Mouse (Mus musculus): ENCODE measurements at regions not wholly inside any gene's neighbourhood (a gene's known extent, or its start where the extent isn't known, plus 50 kb on each side); places are given as distances from the start of the nearest gene placed in this dataset.

DNA sequence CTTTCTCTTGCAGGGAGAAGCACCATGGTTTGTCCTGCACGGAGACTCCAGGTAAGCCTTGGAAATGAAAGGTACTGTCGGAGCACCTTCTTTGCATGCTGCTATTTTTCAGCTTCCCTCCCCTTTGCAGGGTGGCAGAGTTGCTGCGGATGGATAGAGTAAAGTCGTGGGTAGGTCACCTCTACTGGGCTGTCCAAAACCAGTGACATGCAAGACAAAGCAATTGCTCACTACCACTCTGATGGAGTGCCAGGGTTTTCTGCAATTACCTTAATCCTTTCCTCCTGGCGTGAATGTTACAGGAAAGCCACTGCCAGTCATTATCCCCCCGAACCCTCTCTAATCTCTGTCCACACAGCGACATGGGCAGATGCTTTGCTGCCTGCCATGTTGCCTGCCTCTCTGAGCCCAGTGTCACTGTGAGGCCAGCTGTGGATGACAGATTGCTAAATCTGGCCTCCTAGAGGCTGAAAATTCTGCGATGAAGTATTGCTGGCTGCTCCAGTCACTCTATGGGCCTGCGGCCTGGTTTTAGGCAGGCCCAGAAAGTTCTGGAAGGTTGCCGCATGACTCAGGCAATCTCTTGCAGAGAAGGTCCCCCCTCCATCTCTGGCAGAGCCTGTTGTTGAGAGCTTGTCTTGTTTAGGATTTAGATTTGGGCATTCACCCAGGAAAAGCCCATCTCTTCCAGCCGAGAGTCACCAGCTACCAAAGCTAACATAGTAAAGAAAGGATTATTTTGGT lies 54.1 kb upstream of the Sod3 start:
- Histone ChIP-seq H3K4me3 (ENCODE audit: low read length) (no peak overlapping the region), H3K27ac (ENCODE audit: low read length) (no peak overlapping the region), H3K4me1 (replicated peaks; ENCODE audit: control insufficient read depth, insufficient read depth, low read length) (no peaks in the 10 kb centered on the region), H3K36me3 (ENCODE audit: control insufficient read depth, insufficient read depth, low read length) (no peaks in the 10 kb centered on the region), H3K27me3 (ENCODE audit: control insufficient read depth, insufficient read depth, low read depth, low read length) (no peaks in the 10 kb centered on the region), H3K9ac (ENCODE audit: low read length) (no peak overlapping the region), H3K9me3 (ENCODE audit: control insufficient read depth, low read length) (no peaks in the 10 kb centered on the region), H3K4me2 (ENCODE audit: low read depth, low read length) (no peak overlapping the region)
- ATAC-seq (ENCODE audit: low read depth) = peak; percentile 31; the same call in 1 of the 2 replicates
- 81% methylated on average over 11 of the region's 11 CpGs for WGBS

DNA sequence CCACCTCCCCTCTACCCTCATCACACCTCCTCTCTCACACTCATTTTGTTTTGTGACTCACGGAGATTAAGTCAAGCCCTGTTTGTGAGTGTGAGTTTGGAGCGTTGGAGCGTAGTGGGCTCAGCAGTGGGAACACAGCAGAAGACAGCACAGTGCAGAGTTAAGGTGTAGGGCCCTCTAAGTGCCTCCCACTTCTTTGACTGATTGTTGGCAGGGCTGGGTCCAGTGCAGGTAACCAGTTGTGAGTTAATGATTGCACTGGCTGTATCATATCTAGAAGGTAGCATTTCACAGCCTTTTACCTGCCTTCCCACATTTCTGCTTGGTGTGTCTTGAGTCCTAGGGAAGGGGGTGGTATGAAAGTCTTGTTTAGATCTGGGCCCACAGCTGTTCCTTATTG lies 67.3 kb upstream of the Sod3 start:
- Histone ChIP-seq H3K9me3 (ENCODE audit: control insufficient read depth, low read length) (no peaks in the 10 kb centered on the region), H3K27ac (ENCODE audit: low read length) (no peak overlapping the region), H3K4me3 (ENCODE audit: low read length) (no peak overlapping the region), H3K4me1 (replicated peaks; ENCODE audit: control insufficient read depth, insufficient read depth, low read length) (no peaks in the 10 kb centered on the region), H3K27me3 (ENCODE audit: control insufficient read depth, insufficient read depth, low read depth, low read length) (no peaks in the 10 kb centered on the region), H3K4me2 (ENCODE audit: low read depth, low read length) (no peak overlapping the region), H3K36me3 (ENCODE audit: control insufficient read depth, insufficient read depth, low read length) (no peaks in the 10 kb centered on the region), H3K9ac (ENCODE audit: low read length) (no peak overlapping the region)
- ATAC-seq (ENCODE audit: low read depth) = no peak
- WGBS = 76% methylated on average over 3 of the region's 3 CpGs

DNA sequence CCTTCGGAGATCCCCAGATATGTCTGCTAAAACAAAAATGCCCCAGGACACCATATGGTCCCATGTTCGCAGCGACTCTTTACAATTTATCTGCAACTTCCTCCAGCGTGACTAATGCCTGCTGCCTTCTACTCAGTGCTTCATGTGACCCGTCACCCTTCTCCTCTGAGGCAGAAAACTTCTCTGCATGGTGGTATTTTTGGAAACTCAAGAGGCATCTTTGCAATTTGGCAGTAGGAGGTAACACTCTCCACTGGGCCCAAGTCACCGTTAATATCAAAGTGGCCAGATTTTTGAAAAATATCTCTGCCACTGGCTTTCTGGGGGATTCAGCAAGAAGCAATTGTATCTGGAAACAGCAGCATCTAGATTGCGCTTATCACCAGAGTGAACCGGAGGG lies 69.1 kb upstream of the Sod3 start:
- no peaks in the 10 kb centered on the region for H3K9me3 ChIP-seq (ENCODE audit: control insufficient read depth, low read length)
- no peak overlapping the region for H3K4me3 ChIP-seq (ENCODE audit: low read length)
- H3K4me1 ChIP-seq (replicated peaks; ENCODE audit: control insufficient read depth, insufficient read depth, low read length) = no peaks in the 10 kb centered on the region
- H3K27ac ChIP-seq (ENCODE audit: low read length) = no peak overlapping the region
- H3K27me3 ChIP-seq (ENCODE audit: control insufficient read depth, insufficient read depth, low read depth, low read length) = no peaks in the 10 kb centered on the region
- H3K4me2 ChIP-seq (ENCODE audit: low read depth, low read length) = no peak overlapping the region
- no peak for ATAC-seq (ENCODE audit: low read depth)
- no peak overlapping the region for H3K9ac ChIP-seq (ENCODE audit: low read length)
- WGBS = 64% methylated on average over 8 of the region's 8 CpGs
- no peaks in the 10 kb centered on the region for H3K36me3 ChIP-seq (ENCODE audit: control insufficient read depth, insufficient read depth, low read length)

DNA sequence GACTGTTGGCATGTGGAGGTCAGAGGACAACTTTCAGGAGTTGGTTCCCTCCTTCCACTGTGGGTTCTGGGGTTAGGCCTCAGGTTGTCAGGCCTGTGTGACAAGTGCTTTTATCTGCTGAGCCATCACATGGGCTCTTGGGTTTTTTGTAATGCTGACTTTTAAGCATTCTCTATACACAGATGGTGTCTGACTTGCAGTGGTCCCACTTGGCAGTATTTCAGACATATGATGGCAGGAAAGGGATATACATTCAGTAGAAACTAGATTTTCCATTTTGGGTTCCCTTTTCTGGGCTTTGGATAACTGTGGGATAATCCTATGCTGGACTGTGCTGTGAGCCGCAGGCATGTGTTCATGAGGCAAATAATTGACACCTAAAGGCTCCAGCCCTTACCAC lies 75.3 kb upstream of the Sod3 start:
- no peaks in the 10 kb centered on the region for H3K27me3 ChIP-seq (ENCODE audit: control insufficient read depth, insufficient read depth, low read depth, low read length)
- no peak overlapping the region for H3K4me3 ChIP-seq (ENCODE audit: low read length)
- H3K36me3 ChIP-seq (ENCODE audit: control insufficient read depth, insufficient read depth, low read length) = no peaks in the 10 kb centered on the region
- no peak overlapping the region for H3K4me2 ChIP-seq (ENCODE audit: low read depth, low read length)
- WGBS = 67% methylated on average over 1 of the region's 1 CpGs
- no peaks in the 10 kb centered on the region for H3K9me3 ChIP-seq (ENCODE audit: control insufficient read depth, low read length)
- no peak for ATAC-seq (ENCODE audit: low read depth)
- H3K9ac ChIP-seq (ENCODE audit: low read length) = no peak overlapping the region
- no peak overlapping the region for H3K27ac ChIP-seq (ENCODE audit: low read length)
- no peaks in the 10 kb centered on the region for H3K4me1 ChIP-seq (replicated peaks; ENCODE audit: control insufficient read depth, insufficient read depth, low read length)

DNA sequence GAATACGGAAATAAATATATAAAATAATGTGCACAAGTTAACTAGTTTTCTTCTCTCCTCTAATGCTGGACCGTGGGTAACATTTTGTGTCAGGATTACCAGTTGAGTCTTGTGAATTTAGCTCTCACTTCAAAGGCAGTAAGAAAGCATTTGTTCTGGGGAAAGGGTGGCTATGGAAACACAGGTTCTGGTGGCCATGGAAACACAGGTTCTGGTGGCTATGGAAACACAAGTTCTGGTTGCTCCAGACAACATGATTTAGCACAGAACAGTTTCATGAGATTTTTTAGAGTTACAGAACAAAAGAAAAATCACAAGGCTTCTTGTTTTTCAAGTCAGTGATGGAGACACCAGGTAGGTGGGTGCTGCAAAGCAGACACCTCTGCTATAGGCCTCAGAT lies 82.7 kb upstream of the Sod3 start:
- 84% methylated on average over 2 of the region's 2 CpGs for WGBS
- H3K9me3 ChIP-seq (ENCODE audit: control insufficient read depth, low read length) = no peaks in the 10 kb centered on the region

DNA sequence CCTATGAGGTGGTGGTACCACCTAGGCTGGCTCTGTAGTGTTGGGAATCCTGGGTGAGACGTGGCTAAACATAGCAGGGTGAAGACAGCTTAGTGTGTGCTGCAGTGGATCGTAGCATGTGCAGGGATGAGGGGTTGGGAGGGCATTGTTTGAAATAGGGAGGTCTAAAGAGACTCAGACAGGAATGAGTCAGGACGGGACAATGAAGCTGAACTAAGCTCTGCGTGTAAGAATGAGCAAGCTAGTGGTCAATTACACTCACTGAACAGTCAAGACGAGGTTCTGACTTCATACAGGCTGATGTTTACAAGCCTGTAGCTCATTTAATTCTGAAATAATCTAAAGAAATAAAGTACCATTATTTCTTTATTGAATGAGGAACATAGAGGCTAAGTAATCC lies 85.5 kb upstream of the Sod3 start:
- Histone ChIP-seq H3K4me1 (replicated peaks; ENCODE audit: control insufficient read depth, insufficient read depth, low read length) (no peaks in the 10 kb centered on the region), H3K4me3 (ENCODE audit: low read length) (no peak overlapping the region), H3K36me3 (ENCODE audit: control insufficient read depth, insufficient read depth, low read length) (no peaks in the 10 kb centered on the region), H3K4me2 (ENCODE audit: low read depth, low read length) (no peak overlapping the region), H3K27ac (ENCODE audit: low read length) (no peak overlapping the region), H3K27me3 (ENCODE audit: control insufficient read depth, insufficient read depth, low read depth, low read length) (no peaks in the 10 kb centered on the region), H3K9me3 (ENCODE audit: control insufficient read depth, low read length) (no peaks in the 10 kb centered on the region), H3K9ac (ENCODE audit: low read length) (no peak overlapping the region)
- 64% methylated on average over 5 of the region's 5 CpGs for WGBS
- no peak for ATAC-seq (ENCODE audit: low read depth)

More for the DNA sequence above, 82.7 kb upstream of the Sod3 start:
- Histone ChIP-seq H3K4me2 (ENCODE audit: low read depth, low read length) (no peak overlapping the region), H3K9ac (ENCODE audit: low read length) (no peak overlapping the region), H3K27me3 (ENCODE audit: control insufficient read depth, insufficient read depth, low read depth, low read length) (no peaks in the 10 kb centered on the region), H3K36me3 (ENCODE audit: control insufficient read depth, insufficient read depth, low read length) (no peaks in the 10 kb centered on the region), H3K4me1 (replicated peaks; ENCODE audit: control insufficient read depth, insufficient read depth, low read length) (no peaks in the 10 kb centered on the region), H3K27ac (ENCODE audit: low read length) (no peak overlapping the region), H3K4me3 (ENCODE audit: low read length) (no peak overlapping the region)
- ATAC-seq (ENCODE audit: low read depth) = no peak

DNA sequence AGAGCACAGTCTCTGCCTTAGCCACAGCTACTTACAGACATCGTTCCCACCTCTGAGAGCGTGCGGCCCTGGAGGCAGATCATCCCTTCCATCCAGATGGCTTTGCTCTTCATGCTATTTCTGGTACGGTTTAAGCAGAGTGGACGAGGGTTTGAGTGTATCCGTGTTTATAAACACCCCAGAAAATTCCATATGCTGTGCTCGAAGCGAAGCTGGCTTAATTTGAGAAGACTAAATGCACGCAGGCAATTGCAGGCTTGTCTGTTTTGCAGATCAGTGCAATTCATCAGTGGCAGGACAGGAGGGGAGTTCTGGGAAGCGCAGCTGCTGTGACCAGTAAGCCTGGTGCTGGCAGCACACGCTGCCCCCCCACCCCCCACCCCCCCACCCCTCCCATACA lies 72.9 kb upstream of the Dhx15 start:
- Histone ChIP-seq H3K4me2 (ENCODE audit: low read depth, low read length) (no peak overlapping the region), H3K27ac (ENCODE audit: low read length) (no peak overlapping the region), H3K9ac (ENCODE audit: low read length) (no peak overlapping the region), H3K36me3 (ENCODE audit: control insufficient read depth, insufficient read depth, low read length) (no peaks in the 10 kb centered on the region), H3K27me3 (ENCODE audit: control insufficient read depth, insufficient read depth, low read depth, low read length) (no peaks in the 10 kb centered on the region), H3K4me3 (ENCODE audit: low read length) (no peak overlapping the region), H3K4me1 (replicated peaks; ENCODE audit: control insufficient read depth, insufficient read depth, low read length) (no peaks in the 10 kb centered on the region), H3K9me3 (ENCODE audit: control insufficient read depth, low read length) (no peaks in the 10 kb centered on the region)
- WGBS = 64% methylated on average over 11 of the region's 11 CpGs
- ATAC-seq (ENCODE audit: low read depth) = no peak

DNA sequence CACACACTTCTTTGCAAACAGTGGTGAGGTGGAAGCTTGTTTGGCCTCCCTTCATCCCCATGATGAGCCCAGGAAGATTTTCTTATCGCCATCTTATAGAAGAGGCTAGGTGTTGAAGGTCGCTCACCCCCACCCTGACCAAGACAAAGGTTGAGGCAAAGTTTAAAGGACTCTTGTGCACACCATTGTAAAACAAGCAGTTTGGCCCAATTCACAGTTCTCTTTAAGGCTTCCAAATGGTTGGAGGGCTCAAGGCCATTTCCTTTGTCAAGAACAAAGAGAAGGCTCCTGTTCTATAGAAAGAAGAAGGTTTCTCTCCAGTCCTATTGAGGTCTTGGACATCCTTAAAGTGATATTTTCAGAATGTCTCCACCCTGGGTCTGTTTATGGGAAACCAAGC lies 67.8 kb upstream of the Dhx15 start:
- Histone ChIP-seq H3K36me3 (ENCODE audit: control insufficient read depth, insufficient read depth, low read length) (no peaks in the 10 kb centered on the region), H3K4me2 (ENCODE audit: low read depth, low read length) (no peak overlapping the region), H3K4me1 (replicated peaks; ENCODE audit: control insufficient read depth, insufficient read depth, low read length) (peaks cover 3% of the 10 kb centered on the region; the same call in 1 of the 2 replicates), H3K9ac (ENCODE audit: low read length) (no peak overlapping the region), H3K27ac (ENCODE audit: low read length) (no peak overlapping the region), H3K27me3 (ENCODE audit: control insufficient read depth, insufficient read depth, low read depth, low read length) (no peaks in the 10 kb centered on the region), H3K9me3 (ENCODE audit: control insufficient read depth, low read length) (no peaks in the 10 kb centered on the region), H3K4me3 (ENCODE audit: low read length) (no peak overlapping the region)
- WGBS = 87% methylated on average over 2 of the region's 2 CpGs
- no peak for ATAC-seq (ENCODE audit: low read depth)

DNA sequence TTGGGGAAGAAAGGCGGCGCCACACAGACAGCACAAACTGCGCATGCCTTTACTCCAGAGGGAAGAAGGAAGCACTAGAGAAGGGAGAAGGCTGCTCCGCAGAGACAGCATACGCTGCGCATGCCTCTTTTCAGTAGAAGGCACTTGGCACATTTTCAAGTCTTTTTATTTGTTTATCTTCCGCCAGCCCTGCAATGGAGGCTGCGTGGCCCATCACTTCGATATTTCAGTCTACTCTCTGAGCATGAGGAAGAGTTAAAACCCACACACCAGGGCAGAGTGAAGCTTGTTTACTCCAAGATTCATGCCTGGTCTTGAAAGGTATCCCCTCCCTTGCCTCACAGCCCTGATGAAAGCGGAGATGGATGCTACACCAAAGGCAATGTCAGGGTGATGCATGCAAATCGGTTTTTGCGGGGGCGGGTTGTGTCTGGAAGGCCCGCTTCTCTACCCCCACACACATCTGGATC lies 64.3 kb upstream of the Dhx15 start:
- Histone ChIP-seq H3K36me3 (ENCODE audit: control insufficient read depth, insufficient read depth, low read length) (no peaks in the 10 kb centered on the region), H3K27ac (ENCODE audit: low read length) (no peak overlapping the region; the same call in 1 of the 2 replicates), H3K4me2 (ENCODE audit: low read depth, low read length) (peak overlapping the region; percentile 55), H3K9ac (ENCODE audit: low read length) (0 out of 2 replicates have a peak overlapping the region, but pooled peaks have one; percentile 23), H3K9me3 (ENCODE audit: control insufficient read depth, low read length) (no peaks in the 10 kb centered on the region), H3K4me1 (replicated peaks; ENCODE audit: control insufficient read depth, insufficient read depth, low read length) (peaks cover 3% of the 10 kb centered on the region; the same call in 1 of the 2 replicates), H3K27me3 (ENCODE audit: control insufficient read depth, insufficient read depth, low read depth, low read length) (no peaks in the 10 kb centered on the region), H3K4me3 (ENCODE audit: low read length) (peak overlapping the region; percentile 30)
- peak; percentile 80 for ATAC-seq (ENCODE audit: low read depth)
- WGBS = 30% methylated on average over 14 of the region's 14 CpGs
